Mouse (Mus musculus): Measurements from ENCODE around the gene Slc2a12. TPM values are rescaled to one million over a fixed set of nuclear protein-coding genes. Genes with fewer than 3 reads are reported as not detected.

Gene Slc2a12
- polyA plus RNA-seq, 1 experiment = 2.9 TPM

GRCm38 (mm10) chr10:22637241-22637640 lies 7.6 kb upstream of the Slc2a12 start:
- Histone ChIP-seq H3K27ac (replicated peaks; ENCODE audit: low read depth, low read length) (no peak overlapping the region), H3K4me3 (ENCODE audit: insufficient read depth, low read depth, low read length) (no peak overlapping the region), H3K4me1 (ENCODE audit: control insufficient read depth, insufficient read depth, insufficient read length, low read length) (no peaks in the 10 kb centered on the region)

- Histone ChIP-seq H3K4me3 (ENCODE audit: insufficient read depth, low read depth, low read length) (no peak overlapping the region), H3K4me1 (ENCODE audit: control insufficient read depth, insufficient read depth, insufficient read length, low read length) (peaks cover 3% of the 10 kb centered on the region; the same call in 1 of the 2 replicates), H3K27ac (replicated peaks; ENCODE audit: low read depth, low read length) (no peak overlapping the region)
Measured at GRCm38 (mm10) chr10:22644171-22644570, 640 bp upstream of the Slc2a12 start.

GRCm38 (mm10) chr10:22648702-22649101 lies 3.9 kb downstream of the Slc2a12 start:
- no peak overlapping the region for H3K4me3 ChIP-seq (ENCODE audit: insufficient read depth, low read depth, low read length)
- H3K4me1 ChIP-seq (ENCODE audit: control insufficient read depth, insufficient read depth, insufficient read length, low read length) = peaks cover 3% of the 10 kb centered on the region; the same call in 1 of the 2 replicates
- H3K27ac ChIP-seq (replicated peaks; ENCODE audit: low read depth, low read length) = no peak overlapping the region

GRCm38 (mm10) chr10:22653820-22654219 lies 9.0 kb downstream of the Slc2a12 start:
- Histone ChIP-seq H3K4me3 (ENCODE audit: insufficient read depth, low read depth, low read length) (no peak overlapping the region), H3K4me1 (ENCODE audit: control insufficient read depth, insufficient read depth, insufficient read length, low read length) (no peaks in the 10 kb centered on the region), H3K27ac (replicated peaks; ENCODE audit: low read depth, low read length) (no peak overlapping the region)

GRCm38 (mm10) chr10:22658534-22659385 lies 13.9 kb downstream of the Slc2a12 start:
- H3K4me1 ChIP-seq (ENCODE audit: control insufficient read depth, insufficient read depth, insufficient read length, low read length) = no peaks in the 10 kb centered on the region
- no peak overlapping the region for H3K27ac ChIP-seq (replicated peaks; ENCODE audit: low read depth, low read length)
- no peak overlapping the region for H3K4me3 ChIP-seq (ENCODE audit: insufficient read depth, low read depth, low read length)

GRCm38 (mm10) chr10:22659386-22659725 lies 14.5 kb downstream of the Slc2a12 start:
- no peaks in the 10 kb centered on the region for H3K4me1 ChIP-seq (ENCODE audit: control insufficient read depth, insufficient read depth, insufficient read length, low read length)
- H3K27ac ChIP-seq (replicated peaks; ENCODE audit: low read depth, low read length) = no peak overlapping the region
- no peak overlapping the region for H3K4me3 ChIP-seq (ENCODE audit: insufficient read depth, low read depth, low read length)

GRCm38 (mm10) chr10:22660286-22661000 lies 15.6 kb downstream of the Slc2a12 start:
- H3K27ac ChIP-seq (replicated peaks; ENCODE audit: low read depth, low read length) = no peak overlapping the region
- no peaks in the 10 kb centered on the region for H3K4me1 ChIP-seq (ENCODE audit: control insufficient read depth, insufficient read depth, insufficient read length, low read length)
- H3K4me3 ChIP-seq (ENCODE audit: insufficient read depth, low read depth, low read length) = no peak overlapping the region

- Histone ChIP-seq H3K4me3 (ENCODE audit: insufficient read depth, low read depth, low read length) (no peak overlapping the region), H3K4me1 (ENCODE audit: control insufficient read depth, insufficient read depth, insufficient read length, low read length) (no peaks in the 10 kb centered on the region), H3K27ac (replicated peaks; ENCODE audit: low read depth, low read length) (no peak overlapping the region)
Measured at GRCm38 (mm10) chr10:22668509-22668908, 23.7 kb downstream of the Slc2a12 start.

GRCm38 (mm10) chr10:22674176-22674575 lies 29.4 kb downstream of the Slc2a12 start:
- Histone ChIP-seq H3K27ac (replicated peaks; ENCODE audit: low read depth, low read length) (no peak overlapping the region), H3K4me1 (ENCODE audit: control insufficient read depth, insufficient read depth, insufficient read length, low read length) (no peaks in the 10 kb centered on the region), H3K4me3 (ENCODE audit: insufficient read depth, low read depth, low read length) (no peak overlapping the region)

GRCm38 (mm10) chr10:22675848-22676630 lies 31.2 kb downstream of the Slc2a12 start:
- no peak overlapping the region for H3K4me3 ChIP-seq (ENCODE audit: insufficient read depth, low read depth, low read length)
- H3K4me1 ChIP-seq (ENCODE audit: control insufficient read depth, insufficient read depth, insufficient read length, low read length) = no peaks in the 10 kb centered on the region
- H3K27ac ChIP-seq (replicated peaks; ENCODE audit: low read depth, low read length) = no peak overlapping the region

- Histone ChIP-seq H3K27ac (replicated peaks; ENCODE audit: low read depth, low read length) (no peak overlapping the region), H3K4me1 (ENCODE audit: control insufficient read depth, insufficient read depth, insufficient read length, low read length) (peaks cover 12% of the 10 kb centered on the region; the same call in 1 of the 2 replicates), H3K4me3 (ENCODE audit: insufficient read depth, low read depth, low read length) (no peak overlapping the region)
Measured at GRCm38 (mm10) chr10:22696236-22696635, 51.4 kb downstream of the Slc2a12 start.

- Histone ChIP-seq H3K4me3 (ENCODE audit: insufficient read depth, low read depth, low read length) (no peak overlapping the region), H3K27ac (replicated peaks; ENCODE audit: low read depth, low read length) (no peak overlapping the region), H3K4me1 (ENCODE audit: control insufficient read depth, insufficient read depth, insufficient read length, low read length) (peaks cover 14% of the 10 kb centered on the region; the same call in 1 of the 2 replicates)
Measured at GRCm38 (mm10) chr10:22696864-22697263, 52.1 kb downstream of the Slc2a12 start.

- H3K27ac ChIP-seq (replicated peaks; ENCODE audit: low read depth, low read length) = no peak overlapping the region
- peaks cover 16% of the 10 kb centered on the region; the same call in 1 of the 2 replicates for H3K4me1 ChIP-seq (ENCODE audit: control insufficient read depth, insufficient read depth, insufficient read length, low read length)
- no peak overlapping the region for H3K4me3 ChIP-seq (ENCODE audit: insufficient read depth, low read depth, low read length)
Measured at GRCm38 (mm10) chr10:22698158-22698953, 53.5 kb downstream of the Slc2a12 start.

GRCm38 (mm10) chr10:22699487-22700335 lies 54.9 kb downstream of the Slc2a12 start:
- Histone ChIP-seq H3K4me3 (ENCODE audit: insufficient read depth, low read depth, low read length) (no peak overlapping the region), H3K27ac (replicated peaks; ENCODE audit: low read depth, low read length) (no peak overlapping the region), H3K4me1 (ENCODE audit: control insufficient read depth, insufficient read depth, insufficient read length, low read length) (peaks cover 16% of the 10 kb centered on the region; the same call in 1 of the 2 replicates)
